Mouse (Mus musculus) embryo, embryonic 11 days (tissue): ENCODE measurements at regions not wholly inside any gene's neighbourhood (a gene's known extent, or its start where the extent isn't known, plus 50 kb on each side); places are given as distances from the start of the nearest gene placed in this dataset.
"Not testable (repeated sequence)": the region's sequence is repeated elsewhere in the genome, so short reads cannot be mapped to it uniquely, and the experiment has no call there.

Experiments used
- DNase-seq: peaks from one replicate; pipeline ENCODE4 v3.0.0-alpha.2; 2015

DNA sequence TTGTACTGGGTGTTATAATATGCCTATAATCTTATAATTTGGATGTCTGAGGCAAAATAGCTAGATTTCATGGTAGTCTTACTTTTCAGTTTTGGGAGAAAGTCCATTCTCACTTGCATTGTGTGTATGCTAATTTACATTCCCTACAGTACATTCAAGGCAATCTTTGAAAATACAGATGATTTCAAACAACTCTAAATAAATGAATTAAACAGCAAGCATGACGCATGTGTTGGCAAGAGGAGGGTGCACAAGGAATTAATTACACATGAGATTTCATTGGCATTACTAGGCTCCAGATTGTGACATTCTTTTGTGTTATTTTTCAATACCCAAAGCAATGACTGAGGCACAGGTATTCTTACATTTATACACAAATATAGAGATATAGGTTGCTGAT, 495.2 kb upstream of the Cypt12 start:
- DNase-seq = no peak

DNA sequence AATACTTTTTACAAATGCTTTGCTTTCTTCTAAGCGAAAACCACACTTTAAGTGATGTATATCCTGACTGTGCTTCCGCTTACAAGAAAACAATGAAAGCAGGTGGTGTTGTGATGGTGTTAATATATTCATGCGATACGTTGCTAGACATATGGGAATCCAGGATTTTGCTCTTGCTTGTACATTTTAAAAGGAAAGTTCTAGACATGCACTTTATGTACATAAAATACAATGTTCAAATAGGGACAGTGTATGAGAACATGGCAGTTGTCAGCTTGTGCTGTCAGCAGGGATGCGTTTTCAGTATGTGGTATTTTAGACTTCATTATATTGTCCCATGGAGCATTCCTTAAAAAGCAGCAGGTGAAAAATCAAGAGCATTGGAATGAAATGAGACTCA, 487.7 kb upstream of the Cypt12 start:
- no peak for DNase-seq

DNA sequence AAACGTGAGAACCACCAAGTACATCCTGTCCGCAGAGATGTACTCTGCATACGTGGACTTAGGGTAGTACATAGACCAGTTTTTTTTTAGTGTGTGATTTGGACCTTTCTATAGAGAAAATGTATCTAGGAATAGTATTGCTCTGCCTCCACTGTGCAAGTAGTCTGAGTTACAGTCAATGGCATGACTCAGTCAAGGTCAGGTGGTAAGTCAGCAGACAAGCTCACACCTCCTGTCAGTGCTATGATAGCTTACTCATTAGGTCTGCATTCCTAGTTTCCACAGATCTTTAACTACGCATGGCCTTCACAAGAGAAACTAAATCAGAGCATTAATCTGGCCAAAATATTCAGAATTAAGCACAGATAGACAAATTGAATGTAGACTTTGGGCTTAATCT, 486.8 kb upstream of the Cypt12 start:
- no peak for DNase-seq

DNA sequence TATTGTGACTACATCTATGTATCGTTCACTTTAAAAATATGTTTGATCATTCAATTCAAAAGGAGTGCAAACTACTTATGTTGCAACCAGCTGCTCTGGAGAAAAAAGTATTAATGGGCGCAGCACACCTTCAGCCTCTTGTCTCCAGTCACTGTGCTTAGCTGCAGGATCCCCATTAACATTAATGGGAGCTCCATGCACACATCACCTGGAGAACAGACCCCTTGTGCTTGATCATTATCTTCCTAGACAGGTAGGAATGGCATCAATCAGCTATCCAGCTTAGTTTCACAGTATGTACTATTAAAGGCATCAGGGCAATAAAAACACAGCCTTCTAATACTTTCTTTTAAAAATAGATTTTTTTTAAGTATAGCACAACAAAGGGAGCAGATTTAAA, 474.4 kb upstream of the Cypt12 start:
- DNase-seq = no peak

DNA sequence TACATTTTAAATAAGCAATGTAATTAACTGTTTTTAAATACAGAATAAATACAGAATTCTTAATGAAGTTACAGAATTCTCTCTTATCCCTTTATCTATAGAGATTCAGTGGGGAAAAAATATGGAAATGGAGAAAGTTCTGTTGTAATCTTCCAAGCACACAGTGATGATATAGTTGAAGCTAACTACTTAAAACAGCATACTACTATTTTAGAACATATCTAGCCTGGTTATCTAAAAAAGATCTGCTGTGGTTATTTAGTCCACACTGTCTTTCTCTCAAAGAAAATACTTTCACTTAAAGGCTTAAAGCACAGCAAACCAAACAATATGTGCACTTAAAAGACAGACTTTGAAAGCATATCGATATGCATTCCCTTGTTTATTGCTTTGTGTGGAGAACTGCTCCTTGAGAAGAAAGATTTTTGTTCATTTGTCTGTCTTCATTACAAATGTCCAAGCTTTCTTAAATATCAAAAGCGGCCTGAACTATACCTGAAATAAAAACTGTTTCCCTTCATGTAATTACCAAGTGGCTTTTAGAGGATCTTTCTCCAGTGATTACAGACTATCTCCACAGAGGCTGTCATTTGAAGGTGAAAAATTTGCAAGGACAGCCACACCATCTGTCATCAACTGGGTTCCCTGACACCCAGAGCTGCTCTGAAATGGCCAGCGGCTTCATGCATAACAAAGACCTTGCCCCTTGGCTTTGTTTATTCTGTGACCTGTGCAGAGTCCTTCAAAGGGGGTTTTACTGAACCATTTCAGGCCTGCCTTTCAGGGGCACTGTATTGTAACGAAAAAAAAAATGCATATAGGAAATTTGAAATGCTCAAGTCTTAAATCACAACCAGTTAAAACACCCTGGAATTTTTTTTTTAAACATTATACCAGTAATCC, 458.7 kb upstream of the Cypt12 start:
- DNase-seq = peak; percentile 76

DNA sequence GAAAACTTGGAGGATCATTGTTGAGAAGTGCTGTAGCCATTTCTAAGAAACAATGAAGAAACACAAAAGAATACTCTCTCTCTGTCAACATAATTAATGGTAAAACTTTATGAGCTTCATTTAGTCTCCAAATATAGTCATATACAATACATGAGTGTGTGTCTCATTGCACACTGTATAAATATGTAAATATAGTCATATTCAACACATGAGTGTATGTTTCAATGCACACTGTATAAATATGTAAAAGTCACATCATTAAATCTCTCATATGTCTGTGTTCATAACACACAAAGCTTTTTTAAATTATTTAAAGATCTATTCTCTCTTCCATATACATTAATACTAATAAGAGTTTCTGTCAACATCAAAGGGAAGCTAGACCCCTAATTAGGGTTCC, 457.6 kb upstream of the Cypt12 start:
- no peak for DNase-seq

DNA sequence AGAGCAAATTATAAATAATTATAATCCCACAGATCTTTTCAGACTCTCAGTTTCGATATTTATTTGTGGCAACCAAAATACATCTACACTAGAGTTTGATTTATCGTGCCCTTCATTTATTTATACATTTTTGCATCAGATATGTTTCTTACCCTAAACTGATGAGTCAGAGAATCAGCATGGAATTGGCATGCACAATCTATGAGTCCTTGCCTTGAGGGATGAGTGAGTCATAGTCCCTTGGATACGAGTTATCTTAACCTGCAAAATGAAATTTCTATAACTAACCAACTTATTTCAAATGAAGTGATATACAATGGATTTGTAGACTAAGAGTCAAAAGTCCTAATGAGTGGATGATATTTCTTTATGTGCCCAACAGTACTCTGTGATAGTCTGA, 449.9 kb upstream of the Cypt12 start:
- DNase-seq = no peak

DNA sequence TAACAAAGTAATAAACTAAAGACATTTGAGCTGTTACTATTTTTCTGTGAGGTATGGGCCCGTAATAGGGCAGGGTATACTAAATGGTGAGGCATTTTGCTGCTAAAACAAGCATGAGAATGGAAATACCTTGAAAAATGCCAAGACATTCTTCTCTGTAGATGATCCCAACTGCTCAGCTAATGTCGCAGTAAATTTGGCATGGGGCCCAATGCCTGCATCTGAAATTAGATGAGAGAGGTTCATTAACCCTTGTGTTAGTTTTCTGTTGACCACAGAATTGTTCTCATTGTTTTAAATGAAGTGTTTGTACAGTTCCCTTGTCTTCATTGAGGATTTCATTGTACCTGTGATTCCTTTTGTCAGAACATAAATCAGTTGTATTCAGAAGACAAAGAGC, 446.7 kb upstream of the Cypt12 start:
- DNase-seq = no peak

DNA sequence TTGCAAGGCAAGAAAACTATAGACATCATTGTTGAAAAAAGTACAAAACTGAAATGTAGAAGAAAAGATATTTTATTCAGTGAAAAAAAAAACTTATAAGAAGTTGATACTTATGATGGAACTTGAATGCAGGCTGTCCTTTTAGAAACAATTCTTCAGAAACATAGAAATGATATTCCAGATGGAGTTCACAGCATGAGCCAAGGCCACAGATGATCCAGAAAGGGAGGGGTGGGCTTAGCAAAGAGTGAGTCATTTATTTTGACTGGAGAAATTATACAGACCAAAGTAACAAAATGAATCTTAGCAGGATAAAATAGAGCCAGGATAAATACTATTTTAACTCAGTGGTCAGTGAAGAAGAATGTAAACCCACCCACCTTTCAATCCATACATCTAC, 406.9 kb upstream of the Cypt12 start:
- DNase-seq = no peak

DNA sequence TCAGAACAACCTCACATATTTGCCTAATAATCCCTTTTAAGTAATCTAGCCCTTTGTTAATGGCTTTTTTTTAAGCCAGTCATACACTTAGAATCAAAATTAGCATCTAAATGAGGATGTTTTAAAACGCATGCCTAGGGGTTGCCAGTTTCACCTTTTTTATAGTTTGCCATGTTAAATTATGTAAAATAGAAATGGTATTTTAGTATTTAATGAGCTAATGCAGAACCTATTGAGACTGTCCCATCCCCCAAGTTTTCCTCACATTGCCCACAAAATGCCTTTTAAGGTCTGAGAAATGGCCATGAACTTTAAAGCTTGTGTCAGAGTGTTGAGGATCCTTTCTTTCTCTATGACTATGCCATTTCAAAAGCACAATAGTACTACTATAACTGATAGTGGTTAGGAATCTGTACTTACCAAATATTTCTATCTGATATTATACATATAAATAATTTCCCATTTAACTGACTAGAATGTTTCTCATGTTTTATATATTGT, 400.6 kb upstream of the Cypt12 start:
- DNase-seq = no peak

DNA sequence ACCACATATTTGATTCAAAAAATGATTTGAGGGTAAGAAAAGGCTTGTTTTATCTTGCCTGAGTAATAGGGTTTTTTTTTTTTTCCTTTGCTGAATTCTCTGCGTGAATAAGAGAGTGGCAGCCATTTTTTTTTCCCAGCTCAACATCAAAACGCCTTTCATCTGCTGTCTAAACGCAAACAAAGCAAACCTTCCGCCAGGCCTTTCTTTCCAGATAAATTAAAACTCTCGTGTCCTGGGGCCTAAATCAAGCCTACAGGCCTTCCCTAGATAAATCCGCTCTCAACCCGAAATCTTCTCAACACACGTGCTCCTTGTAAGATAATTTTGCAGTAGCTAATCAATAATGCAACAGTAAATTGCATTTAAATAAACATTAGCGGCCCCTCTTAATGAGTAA, 365.7 kb upstream of the Cypt12 start:
- peak; percentile 42 for DNase-seq

DNA sequence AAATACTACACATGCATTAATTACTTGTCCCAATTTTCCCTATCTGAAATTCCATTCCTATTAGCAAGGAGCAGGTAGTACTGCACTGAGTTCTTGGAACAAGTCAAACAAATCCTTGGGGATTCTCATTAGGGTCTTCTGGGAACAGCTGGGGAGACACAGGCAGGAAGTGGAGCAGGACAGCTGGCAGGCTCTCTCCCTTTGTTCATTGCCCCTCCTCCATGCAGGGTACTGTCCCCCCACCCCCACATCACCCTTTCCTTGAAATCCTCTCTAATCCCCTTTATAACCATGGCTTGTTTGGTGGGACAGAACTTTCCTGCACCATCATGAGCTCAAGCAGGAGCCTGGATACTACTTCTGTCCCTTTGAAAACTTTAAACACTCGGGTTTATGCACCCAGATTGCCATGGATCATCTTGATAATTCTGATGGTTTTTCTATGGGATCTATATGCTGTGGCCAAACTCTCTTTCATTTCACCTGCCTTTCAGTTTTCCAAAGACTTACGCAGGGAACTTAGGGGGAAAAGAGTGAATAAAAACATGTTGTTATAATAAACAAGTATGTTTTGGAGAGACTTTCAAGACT, 358.2 kb upstream of the Cypt12 start:
- DNase-seq = peak; percentile 20

DNA sequence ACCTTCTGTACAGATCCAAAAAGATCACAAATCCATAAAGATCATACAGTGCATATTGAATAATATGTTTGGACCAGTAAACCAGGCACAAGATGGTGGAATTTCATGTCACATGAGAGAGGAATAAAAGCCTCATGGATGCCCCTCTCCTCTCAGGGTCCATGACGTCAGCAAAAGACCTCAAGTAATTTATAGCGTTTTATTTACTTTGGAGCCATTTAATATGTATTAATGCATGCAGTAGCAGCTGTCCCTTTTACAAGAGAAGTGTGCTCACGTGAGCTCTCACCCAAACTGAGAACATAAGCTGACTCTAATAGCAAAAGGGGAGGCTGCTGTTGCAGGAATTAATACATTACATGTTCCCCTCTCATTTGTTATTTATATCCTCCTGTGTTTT, 355.7 kb upstream of the Cypt12 start:
- DNase-seq = peak; percentile 49

DNA sequence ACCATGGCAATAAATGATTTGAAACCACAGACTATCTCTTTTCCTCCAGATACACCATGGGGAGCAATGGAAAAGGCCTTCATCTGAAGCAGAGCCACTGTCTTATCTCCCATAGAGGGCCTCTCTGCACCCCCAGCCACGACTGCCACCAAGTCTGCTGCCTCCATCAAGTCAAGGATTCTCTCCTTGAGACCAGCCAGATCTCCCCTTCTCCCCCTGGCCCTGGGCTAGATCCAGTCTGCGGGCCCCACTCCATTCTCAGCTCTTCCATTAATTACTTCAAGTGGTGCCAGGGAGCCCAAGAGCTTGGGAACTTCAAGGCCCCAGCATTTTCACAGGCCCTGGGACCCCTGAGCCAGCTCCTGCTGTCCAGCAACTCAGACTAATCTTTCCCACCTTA, 351.8 kb upstream of the Cypt12 start:
- no peak for DNase-seq

DNA sequence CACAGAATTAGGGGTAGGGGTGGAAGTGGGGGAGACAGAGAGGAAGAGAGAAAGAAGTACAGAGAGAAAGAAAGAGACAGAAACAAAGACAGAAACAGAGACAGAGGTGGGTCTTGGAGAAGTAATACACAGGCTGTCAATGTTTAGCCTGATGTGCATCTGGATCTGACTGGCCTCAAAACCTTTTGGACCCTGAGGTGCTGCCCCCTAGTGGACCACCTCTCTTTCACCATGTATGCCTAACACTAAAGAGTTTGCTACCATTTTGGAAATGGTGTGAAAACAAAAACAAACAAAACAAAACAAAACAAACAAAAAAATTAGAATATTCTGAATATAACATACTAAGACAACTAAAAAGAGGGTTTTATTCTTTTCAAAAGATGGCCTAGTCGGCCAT, 334.7 kb upstream of the Cypt12 start:
- peak; percentile 34 for DNase-seq

DNA sequence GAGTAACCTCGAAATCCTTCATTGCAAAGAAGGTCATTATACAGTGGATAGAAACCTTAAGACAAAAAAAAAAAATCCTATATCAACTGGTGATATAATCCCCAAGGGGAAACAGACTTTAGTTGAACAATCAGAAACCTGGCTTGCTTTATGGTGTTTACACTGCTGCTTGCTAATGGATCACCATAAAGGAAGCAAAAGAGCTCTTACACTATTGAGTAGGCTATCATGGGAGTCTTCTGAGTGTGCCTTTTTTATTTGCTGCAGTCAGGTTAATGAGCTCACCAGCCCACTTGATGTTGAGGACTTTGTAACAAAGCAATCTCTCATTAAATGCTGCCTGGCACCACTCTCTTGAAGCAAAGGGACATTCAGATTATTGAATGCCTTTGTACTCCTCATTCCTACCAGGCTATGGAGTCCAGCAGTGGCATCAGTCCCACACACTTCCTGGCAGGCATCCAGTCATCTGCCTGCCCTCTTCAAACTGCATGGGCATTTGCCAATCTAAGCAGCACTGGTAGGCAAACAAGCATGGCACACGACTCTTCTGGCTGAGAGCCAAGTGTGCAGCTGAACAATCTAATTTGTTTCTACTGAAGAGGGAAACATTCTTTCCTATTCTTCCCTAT, 331.7 kb upstream of the Cypt12 start:
- DNase-seq = no peak

DNA sequence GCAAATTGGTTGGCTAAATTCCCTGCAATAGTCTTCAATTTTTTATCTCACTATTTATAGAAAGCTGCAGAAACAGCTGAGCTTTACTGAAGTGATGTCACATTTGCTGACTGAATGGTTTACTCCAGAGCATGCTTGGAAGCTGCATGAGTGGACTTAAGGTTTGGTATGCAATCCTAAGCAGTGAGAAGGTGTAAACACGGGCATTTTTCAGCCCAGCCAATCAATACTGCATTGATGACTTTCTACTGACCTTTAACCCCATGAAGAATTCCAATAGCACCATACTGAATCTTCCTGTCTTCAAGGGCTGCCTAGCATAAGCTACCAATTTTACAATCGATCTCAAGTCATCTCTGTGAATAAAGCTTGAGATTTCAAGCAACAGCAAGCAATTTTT, 328.7 kb upstream of the Cypt12 start:
- DNase-seq = no peak

DNA sequence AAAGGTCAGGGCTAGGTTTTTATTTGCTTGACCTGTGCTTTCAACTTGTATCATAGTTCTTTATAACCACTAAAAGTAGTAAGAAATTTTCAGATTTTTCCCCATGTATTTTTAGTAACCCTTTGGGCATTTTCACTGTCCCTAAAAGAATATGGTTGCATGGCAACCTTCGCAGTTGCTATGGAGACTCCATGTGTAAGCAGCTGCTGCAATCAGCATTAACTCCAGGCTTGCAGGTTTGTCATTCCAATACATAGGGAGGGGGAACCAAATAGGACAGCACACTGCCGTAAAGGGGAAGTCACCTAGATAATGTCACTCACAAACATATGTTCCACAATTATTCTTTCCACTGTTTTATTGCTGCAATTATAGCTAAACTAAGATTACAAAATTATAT, 328.3 kb upstream of the Cypt12 start:
- DNase-seq = peak; percentile 53

DNA sequence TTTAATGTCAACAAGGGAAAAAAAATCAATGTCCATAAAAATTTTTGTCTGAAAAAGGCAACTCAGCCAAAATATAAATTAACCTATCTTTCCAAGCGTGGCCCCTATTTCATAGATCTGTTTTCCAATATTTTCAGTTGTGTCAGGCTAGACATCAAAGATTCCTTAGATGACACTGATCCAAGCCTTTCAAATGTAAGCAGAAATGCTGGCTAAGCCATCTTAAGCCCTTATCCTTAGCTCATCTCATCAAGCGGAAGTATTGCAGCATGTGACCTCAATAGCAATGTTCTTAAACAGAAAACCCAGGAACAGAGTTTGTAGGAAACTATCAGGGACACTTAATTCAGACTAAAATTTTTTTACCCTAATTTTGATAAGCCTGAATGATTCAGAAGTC, 327.8 kb upstream of the Cypt12 start:
- no peak for DNase-seq

DNA sequence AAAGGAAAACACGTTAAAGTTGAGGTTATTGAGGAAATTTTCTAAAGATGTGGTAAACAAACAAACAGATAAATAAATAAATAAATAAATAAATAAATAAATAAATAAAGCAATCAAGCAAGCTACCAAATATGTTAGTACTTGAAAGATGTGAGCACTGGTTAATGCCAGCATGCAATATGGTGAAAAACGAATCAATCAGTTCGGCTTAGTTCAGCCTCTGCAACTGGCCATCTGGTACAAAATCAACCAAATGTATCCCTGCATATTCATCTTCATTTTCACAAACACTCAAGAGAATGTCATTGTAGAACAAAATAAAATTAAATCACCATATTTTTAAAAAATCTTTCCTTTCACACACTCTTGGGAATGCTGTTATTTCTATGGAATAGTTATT, 315.7 kb upstream of the Cypt12 start:
- no peak for DNase-seq

DNA sequence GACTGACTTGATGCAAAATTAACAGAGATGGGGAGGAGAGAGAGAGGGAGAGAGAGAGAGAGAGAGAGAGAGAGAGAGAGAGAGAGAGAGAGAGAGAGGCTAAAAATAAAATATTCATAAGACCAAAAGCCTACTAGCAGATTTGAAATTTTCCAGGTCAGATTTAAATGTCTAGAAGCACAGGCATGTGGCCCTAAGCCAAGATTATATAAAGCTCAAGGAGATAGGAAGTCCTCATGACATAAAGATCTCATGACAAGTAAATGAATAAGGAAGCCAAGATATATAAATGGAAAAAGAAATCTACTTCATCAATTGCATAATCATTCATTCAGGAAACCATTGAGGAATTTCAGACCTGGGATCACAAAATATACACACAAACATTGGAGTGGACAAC, 311.9 kb upstream of the Cypt12 start:
- no peak for DNase-seq

DNA sequence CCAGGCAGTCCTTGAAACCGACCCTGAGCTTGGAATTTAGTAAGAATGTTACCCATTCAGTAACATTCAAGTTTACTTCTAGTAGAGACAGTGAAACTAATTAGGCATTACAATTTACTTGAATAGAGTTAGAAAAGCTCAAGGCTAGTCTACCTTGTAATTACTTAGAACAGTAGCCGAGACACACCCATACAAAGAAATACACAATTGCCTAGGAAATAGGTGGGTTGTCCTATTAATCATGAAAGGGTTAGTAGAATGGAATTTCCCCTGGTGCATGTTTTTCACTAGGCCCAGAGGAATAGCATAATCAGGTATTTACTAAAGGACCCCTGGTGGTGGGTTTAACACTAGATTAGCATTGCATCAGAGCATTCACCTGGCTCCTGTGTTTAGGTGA, 288.2 kb upstream of the Cypt12 start:
- DNase-seq = not testable (repeated sequence)

DNA sequence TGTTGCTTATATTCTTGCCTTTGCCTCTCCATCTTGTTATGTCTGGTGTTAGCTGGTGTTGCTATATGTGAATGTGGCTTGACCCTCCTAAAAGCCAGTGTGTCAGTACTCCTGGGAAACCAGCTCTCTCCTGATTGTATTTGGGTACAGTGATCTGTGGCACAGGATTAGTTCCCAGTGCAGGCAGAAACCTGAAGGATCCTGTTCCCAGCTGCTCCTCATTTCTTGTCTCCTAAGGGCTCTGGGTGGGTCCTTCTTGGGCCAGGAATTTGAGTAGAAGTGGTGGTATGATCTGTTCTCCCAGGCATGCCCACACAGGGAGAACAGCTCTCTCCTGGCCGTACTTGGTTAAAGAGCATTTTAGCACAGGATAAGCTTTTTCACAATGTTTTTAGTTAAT, 286.2 kb upstream of the Cypt12 start:
- no peak for DNase-seq

DNA sequence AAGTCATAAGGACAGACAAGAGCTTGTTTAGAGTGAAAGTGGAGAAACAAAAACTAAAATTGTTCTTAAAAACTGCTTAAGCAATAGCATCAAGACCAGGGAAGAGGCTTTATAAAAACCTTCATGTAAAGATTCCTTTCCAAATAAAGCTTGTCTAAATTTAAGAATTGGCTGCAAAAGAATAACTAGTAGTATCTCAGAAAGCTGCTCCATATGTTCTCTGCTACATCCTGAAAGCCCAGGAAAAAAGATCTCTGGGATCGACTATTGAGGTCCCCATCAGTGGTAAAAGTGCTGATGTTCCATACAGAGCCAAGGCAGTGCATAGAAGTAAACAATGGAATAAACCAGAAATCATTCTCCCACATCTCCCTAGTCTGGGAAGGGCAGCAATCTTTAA, 281.2 kb upstream of the Cypt12 start:
- no peak for DNase-seq
